Mouse (Mus musculus): ENCODE results near the gene Hmox1. TPM values are rescaled to one million over a fixed set of nuclear protein-coding genes. Genes with fewer than 3 reads are reported as not detected.

Hmox1 gene
- total RNA-seq (2021): 10 to 100 TPM in 1 of 2 experiments, 1 to 10 TPM in 1; 7.9 to 10.4 TPM

- intact Hi-C loops (cut with DNase I): loop anchor here (2.0 kb wide), 2 partner anchors 15 kb away; partner anchors contain the start of gene Mcm5
These were observed at the start of gene Hmox1 for GRCm38 (mm10) chr8:75093399-75094156. Gene Hmox1, plus strand, starts transcription at chr8:75093621.

GRCm38 (mm10) chr8:75046303-75046702 is 47.1 kb upstream of the Hmox1 start:
- no peak for DNase-seq (ENCODE audit: low spot score)
- intact Hi-C loops (cut with DNase I): no loop called here

More at GRCm38 (mm10) chr8:75093399-75094156, at the start of gene Hmox1:
- DNase-seq (ENCODE audit: low spot score): peak; percentile 91

GRCm38 (mm10) chr8:75047784-75048183 is 45.6 kb upstream of the Hmox1 start:
- intact Hi-C loops (cut with DNase I): no loop called here
- no peak for DNase-seq (ENCODE audit: low spot score)

- DNase-seq (ENCODE audit: low spot score): no peak
- intact Hi-C loops (cut with DNase I): no loop called here
These were observed 40.1 kb upstream of the Hmox1 start for GRCm38 (mm10) chr8:75053342-75053741.

GRCm38 (mm10) chr8:75055673-75056072 is 37.7 kb upstream of the Hmox1 start:
- no peak for DNase-seq (ENCODE audit: low spot score)
- intact Hi-C loops (cut with DNase I): no loop called here

- DNase-seq (ENCODE audit: low spot score): no peak
- intact Hi-C loops (cut with DNase I): no loop called here
These were observed 33.4 kb upstream of the Hmox1 start for GRCm38 (mm10) chr8:75060022-75060421.

GRCm38 (mm10) chr8:75060815-75061214 is 32.6 kb upstream of the Hmox1 start:
- no peak for DNase-seq (ENCODE audit: low spot score)
- intact Hi-C loops (cut with DNase I): no loop called here

- intact Hi-C loops (cut with DNase I): no loop called here
These were observed 30.1 kb upstream of the Hmox1 start for GRCm38 (mm10) chr8:75063290-75063689.

GRCm38 (mm10) chr8:75064790-75065189 is 28.6 kb upstream of the Hmox1 start:
- intact Hi-C loops (cut with DNase I): no loop called here
- no peak for DNase-seq (ENCODE audit: low spot score)

More at GRCm38 (mm10) chr8:75063290-75063689, 30.1 kb upstream of the Hmox1 start:
- peak; percentile 39 for DNase-seq (ENCODE audit: low spot score)

GRCm38 (mm10) chr8:75067287-75067686 is 26.1 kb upstream of the Hmox1 start:
- no peak for DNase-seq (ENCODE audit: low spot score)
- intact Hi-C loops (cut with DNase I): no loop called here

GRCm38 (mm10) chr8:75070297-75070696 is 23.1 kb upstream of the Hmox1 start:
- intact Hi-C loops (cut with DNase I): loop anchor here (2.0 to 5.0 kb wide), 2 partner anchors 147 to 202 kb away; no protein-coding TSS in a partner anchor
- no peak for DNase-seq (ENCODE audit: low spot score)

- intact Hi-C loops (cut with DNase I): loop anchor here (1.0 to 5.0 kb wide), 3 partner anchors 37 to 201 kb away; no protein-coding TSS in a partner anchor
- peak; percentile 56 for DNase-seq (ENCODE audit: low spot score)
These were observed 21.6 kb upstream of the Hmox1 start for GRCm38 (mm10) chr8:75071627-75072346.

- DNase-seq (ENCODE audit: low spot score): no peak
- intact Hi-C loops (cut with DNase I): loop anchor here (5.0 kb wide), 1 partner anchor 197 kb away; no protein-coding TSS in a partner anchor
These were observed 18.5 kb upstream of the Hmox1 start for GRCm38 (mm10) chr8:75074876-75075275.

GRCm38 (mm10) chr8:75078215-75078614 is 15.2 kb upstream of the Hmox1 start:
- no peak for DNase-seq (ENCODE audit: low spot score)
- intact Hi-C loops (cut with DNase I): loop anchor here (2.0 kb wide), 1 partner anchor 17 kb away; no protein-coding TSS in a partner anchor

- no peak for DNase-seq (ENCODE audit: low spot score)
- intact Hi-C loops (cut with DNase I): loop anchor here (2.0 kb wide), 1 partner anchor 16 kb away; no protein-coding TSS in a partner anchor
These were observed 14.6 kb upstream of the Hmox1 start for GRCm38 (mm10) chr8:75078851-75079250.

- no peak for DNase-seq (ENCODE audit: low spot score)
- intact Hi-C loops (cut with DNase I): no loop called here
These were observed 11.9 kb upstream of the Hmox1 start for GRCm38 (mm10) chr8:75081364-75082040.

GRCm38 (mm10) chr8:75082181-75082805 is 11.1 kb upstream of the Hmox1 start:
- intact Hi-C loops (cut with DNase I): no loop called here
- DNase-seq (ENCODE audit: low spot score): no peak

- intact Hi-C loops (cut with DNase I): no loop called here
- peak; percentile 88 for DNase-seq (ENCODE audit: low spot score)
These were observed 9.6 kb upstream of the Hmox1 start for GRCm38 (mm10) chr8:75083846-75084245.

GRCm38 (mm10) chr8:75084382-75085064 is 8.9 kb upstream of the Hmox1 start:
- intact Hi-C loops (cut with DNase I): no loop called here
- no peak for DNase-seq (ENCODE audit: low spot score)
